In the genomic region with DNA sequence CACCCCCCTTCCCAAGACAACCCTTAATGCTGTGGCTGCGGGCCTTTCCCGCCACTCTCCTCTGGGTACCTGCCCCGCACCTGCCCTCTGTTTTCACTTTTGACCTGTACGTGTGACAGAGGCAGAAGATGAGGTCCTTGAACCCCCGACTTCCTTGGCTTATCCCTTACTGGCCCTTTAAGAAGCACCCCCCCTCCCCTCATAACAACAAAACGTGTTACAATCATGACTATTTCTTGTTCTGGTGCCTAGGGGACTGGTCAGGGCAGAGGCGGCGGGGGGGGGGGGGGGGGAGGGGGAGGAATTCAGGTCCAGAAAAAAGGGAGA, we compare ENCODE assay signal across 8 mouse cellular contexts. TPM values are rescaled to one million over a fixed set of nuclear protein-coding genes. Genes with fewer than 3 reads are reported as not detected.
DNase-seq lines count a peak whose midpoint lies in the region; ATAC-seq and TF ChIP-seq lines count a peak whose summit lies in the region.

No protein-coding gene starts in this region.

- no peaks in the 10 kb centered on the region for H3K9me3 ChIP-seq in MEL (replicated peaks; ENCODE audit: insufficient read depth, low read length)
- no peaks in the 10 kb centered on the region; the same call in 1 of the 2 replicates for H3K9me3 ChIP-seq in hindbrain, embryonic 10.5 days
- peaks cover 5% of the 10 kb centered on the region; the same call in 1 of the 2 replicates for H3K9me3 ChIP-seq in midbrain, embryonic 12.5 days

- 0% methylated on average over 8 of the region's 8 CpGs for WGBS in kidney, adult 2 months
- WGBS in hindbrain, embryonic 10.5 days, result 1% methylated on average over 7 of the region's 8 CpGs
- 1% methylated on average over 6 of the region's 8 CpGs for WGBS in midbrain, embryonic 12.5 days

- H3K4me1 ChIP-seq in kidney, adult 2 months (ENCODE audit: control insufficient read depth, insufficient read depth, low read length), result peaks cover 10% of the 10 kb centered on the region; the same call in 1 of the 2 replicates
- peaks cover 8 to 15% of the 10 kb centered on the region in 2 experiments for H3K4me1 ChIP-seq in MEL (ENCODE audit: control insufficient read depth in 1 of 2, insufficient read depth in 2 of 2, low read length in 2 of 2)
- peaks cover 78% of the 10 kb centered on the region for H3K4me1 ChIP-seq in hindbrain, embryonic 10.5 days (replicated peaks)
- peaks cover 57% of the 10 kb centered on the region for H3K4me1 ChIP-seq in midbrain, embryonic 12.5 days

- DNase-seq in kidney, adult 2 months, result no peak
- no peak for DNase-seq in kidney, postnatal 36 days
- peak; percentile 32 for DNase-seq in MEL (ENCODE audit: low read depth, low spot score)
- DNase-seq in hindbrain, embryonic 10.5 days (ENCODE audit: low spot score), result no peak
- DNase-seq in ovary, postnatal 14 days (ENCODE audit: low spot score), result no peak
- DNase-seq in layer of hippocampus, postnatal 10 days (ENCODE audit: low spot score in 2 of 2), result no peak
- no peak for DNase-seq in cerebellum, adult 18-20 months

- no peak for TF ChIP-seq EP300 in MEL (IDR thresholded peaks at IDR 0.05; ENCODE audit: low read depth in 1 of 2, low read length in 2 of 2)

- peak overlapping the region; percentile 83 for H3K4me3 ChIP-seq in kidney, adult 2 months (ENCODE audit: insufficient read depth, low read depth, low read length)
- H3K4me3 ChIP-seq in MEL (ENCODE audit: control insufficient read depth in 1 of 2, insufficient read depth in 1 of 2, low read depth in 2 of 2, low read length in 2 of 2), result peak overlapping the region; percentile 53 to 85
- peak overlapping the region; percentile 96 for H3K4me3 ChIP-seq in hindbrain, embryonic 10.5 days
- H3K4me3 ChIP-seq in midbrain, embryonic 12.5 days, result peak overlapping the region; percentile 97

- no peak overlapping the region for H3K9ac ChIP-seq in MEL (ENCODE audit: control insufficient read depth, low read depth, low read length, poor library complexity, severe bottlenecking)
- H3K9ac ChIP-seq in midbrain, embryonic 12.5 days (replicated peaks), result peak overlapping the region; percentile 95

- H3K79me2 ChIP-seq in MEL (ENCODE audit: control insufficient read depth, insufficient read depth, low read length, poor library complexity), result peaks cover 11% of the 10 kb centered on the region

- H3K27ac ChIP-seq in kidney, adult 2 months (ENCODE audit: insufficient read depth, low read depth, low read length), result peak overlapping the region; percentile 37
- no peak overlapping the region for H3K27ac ChIP-seq in MEL (ENCODE audit: control insufficient read depth, low read depth, low read length)
- H3K27ac ChIP-seq in hindbrain, embryonic 10.5 days, result peak overlapping the region; percentile 98
- H3K27ac ChIP-seq in midbrain, embryonic 12.5 days (replicated peaks), result peak overlapping the region; percentile 92; the same call in 1 of the 2 replicates

- TF ChIP-seq POLR2A in kidney, adult 2 months (IDR thresholded peaks at IDR 0.05; ENCODE audit: low read depth, low read length), result no peak
- no peak for TF ChIP-seq POLR2A in MEL (IDR thresholded peaks at IDR 0.05; ENCODE audit: control insufficient read depth in 1 of 2, insufficient read depth in 1 of 2, low read depth in 1 of 2, low read length in 2 of 2, poor library complexity in 1 of 2)

- peak overlapping the region; percentile 83 for H3K4me2 ChIP-seq in midbrain, embryonic 12.5 days (replicated peaks)

- no peak for TF ChIP-seq RAD21 in MEL (IDR thresholded peaks at IDR 0.05; ENCODE audit: low read depth, low read length)

- H3K36me3 ChIP-seq in kidney, adult 2 months (ENCODE audit: control insufficient read depth, insufficient read depth, low read length), result no peaks in the 10 kb centered on the region
- H3K36me3 ChIP-seq in MEL (ENCODE audit: control insufficient read depth in 1 of 2, insufficient read depth in 2 of 2, low read length in 2 of 2), result peaks cover 0 to 3% of the 10 kb centered on the region in 2 experiments; a peak in 2 of 4 replicates
- H3K36me3 ChIP-seq in hindbrain, embryonic 10.5 days, result peaks cover 44% of the 10 kb centered on the region
- peaks cover 36% of the 10 kb centered on the region for H3K36me3 ChIP-seq in midbrain, embryonic 12.5 days

- TF ChIP-seq CTCF in kidney, adult 2 months (conservative IDR thresholded peaks at IDR 0.05; ENCODE audit: insufficient read depth, insufficient read length, low read depth, low read length), result no peak
- no peak for TF ChIP-seq CTCF in MEL (IDR thresholded peaks at IDR 0.05 in 2 of 3, conservative IDR thresholded peaks at IDR 0.05 in 1 of 3; ENCODE audit: control insufficient read depth in 1 of 3, insufficient read depth in 1 of 3, low read depth in 2 of 3, low read length in 3 of 3, poor library complexity in 1 of 3, severe bottlenecking in 1 of 3)

- no peaks in the 10 kb centered on the region for H3K27me3 ChIP-seq in kidney, adult 2 months (replicated peaks; ENCODE audit: control insufficient read depth, insufficient read depth, low read length)
- no peaks in the 10 kb centered on the region for H3K27me3 ChIP-seq in MEL (ENCODE audit: control insufficient read depth in 1 of 2, insufficient read depth in 2 of 2, low read length in 2 of 2)
- peaks cover 33% of the 10 kb centered on the region for H3K27me3 ChIP-seq in hindbrain, embryonic 10.5 days (ENCODE audit: insufficient read depth, poor library complexity, severe bottlenecking)
- peaks cover 25% of the 10 kb centered on the region for H3K27me3 ChIP-seq in midbrain, embryonic 12.5 days

- ATAC-seq in midbrain, embryonic 12.5 days (ENCODE audit: low FRiP score, low read depth), result no peak

TF ChIP-seq in MEL, 35 proteins besides CTCF, POLR2A, EP300 and RAD21 (continues in another document):
- TF ChIP-seq RCOR1 (IDR thresholded peaks at IDR 0.05; ENCODE audit: low read depth, low read length) (no peak), MYC (IDR thresholded peaks at IDR 0.05; ENCODE audit: low read depth, low read length) (no peak), JUND (IDR thresholded peaks at IDR 0.05; ENCODE audit: low read depth, low read length) (no peak), MEF2A (IDR thresholded peaks at IDR 0.05; ENCODE audit: extremely low read depth, insufficient replicate concordance, low read depth, low read length, poor library complexity, severe bottlenecking) (no peak), MAX (IDR thresholded peaks at IDR 0.05; ENCODE audit: low read length) (no peak), ELF1 (IDR thresholded peaks at IDR 0.05; ENCODE audit: low read depth, low read length) (no peak), GATA1 (IDR thresholded peaks at IDR 0.05; ENCODE audit: low read depth, low read length) (no peak), HCFC1 (IDR thresholded peaks at IDR 0.05; ENCODE audit: low read depth, low read length) (no peak), MXI1 (IDR thresholded peaks at IDR 0.05; ENCODE audit: low read depth, low read length) (no peak), CHD1 (IDR thresholded peaks at IDR 0.05; ENCODE audit: low read depth, low read length) (no peak), MYB (IDR thresholded peaks at IDR 0.05; ENCODE audit: low read depth, low read length) (no peak), MAFK (IDR thresholded peaks at IDR 0.05; ENCODE audit: borderline replicate concordance, low read depth, low read length) (no peak)

RNA-seq across cellular contexts. Expression of gene Mllt6, which starts 1.1 kb away (rescaled TPM):
- 36.6 and 40.4 TPM in 2 replicates for polyA plus RNA-seq in kidney, adult 2 months (2012; rRNA removed)
- 15.1 and 17.2 TPM in 2 replicates for total RNA-seq in MEL (2012; rRNA removed)
- 10 to 100 TPM in 1 of 2 experiments, not detected in 1; 17.6 TPM for polyA plus RNA-seq in MEL (2012; ENCODE audit: insufficient read depth in 1 of 2, insufficient read length in 2 of 2, low read depth in 1 of 2, low replicate concordance in 2 of 2, missing spikeins in 1 of 2)
- polyA plus RNA-seq in hindbrain, embryonic 10.5 days (2016; fragmentation: Nextera tagmentation; extraction: Ambion mirVana), result 2.1 and 2.2 TPM in 2 replicates
- 3.0 and 3.2 TPM in 2 replicates for polyA plus RNA-seq in midbrain, embryonic 12.5 days (2016; fragmentation: Nextera tagmentation; extraction: Ambion mirVana)
- total RNA-seq in layer of hippocampus, postnatal 10 days (2021), result 10 to 100 TPM; 50.5 to 55.5 TPM

RNA-seq across cellular contexts. Expression of gene Cisd3, which starts 21.3 kb away (rescaled TPM):
- polyA plus RNA-seq in kidney, adult 2 months (2012; rRNA removed), result 139 and 149 TPM in 2 replicates
- total RNA-seq in MEL (2012; rRNA removed), result 1.5 and 1.7 TPM in 2 replicates
- polyA plus RNA-seq in MEL (2012; ENCODE audit: insufficient read depth in 1 of 2, insufficient read length in 2 of 2, low read depth in 1 of 2, low replicate concordance in 2 of 2, missing spikeins in 1 of 2), result 1 to 10 TPM in 1 of 2 experiments, not detected in 1; 6.1 TPM
- 18.3 and 24.0 TPM in 2 replicates for polyA plus RNA-seq in hindbrain, embryonic 10.5 days (2016; fragmentation: Nextera tagmentation; extraction: Ambion mirVana)
- polyA plus RNA-seq in midbrain, embryonic 12.5 days (2016; fragmentation: Nextera tagmentation; extraction: Ambion mirVana), result 12.4 and 13.5 TPM in 2 replicates
- total RNA-seq in layer of hippocampus, postnatal 10 days (2021), result 10 to 100 TPM; 34.3 to 40.1 TPM

RNA-seq across cellular contexts. Expression of gene Epop, which starts 34.8 kb away (rescaled TPM):
- 0.86 and 1.2 TPM in 2 replicates for polyA plus RNA-seq in kidney, adult 2 months (2012; rRNA removed)
- total RNA-seq in MEL (2012; rRNA removed), result not detected in 2 replicates
- polyA plus RNA-seq in MEL (2012; ENCODE audit: insufficient read depth in 1 of 2, insufficient read length in 2 of 2, low read depth in 1 of 2, low replicate concordance in 2 of 2, missing spikeins in 1 of 2), result not detected
- 13.4 and 14.3 TPM in 2 replicates for polyA plus RNA-seq in hindbrain, embryonic 10.5 days (2016; fragmentation: Nextera tagmentation; extraction: Ambion mirVana)
- 14.2 and 16.2 TPM in 2 replicates for polyA plus RNA-seq in midbrain, embryonic 12.5 days (2016; fragmentation: Nextera tagmentation; extraction: Ambion mirVana)
- total RNA-seq in layer of hippocampus, postnatal 10 days (2021), result 1 to 10 TPM; 7.4 to 9.8 TPM

RNA-seq across cellular contexts. Expression of gene Pcgf2, which starts 36.0 kb away (rescaled TPM):
- polyA plus RNA-seq in kidney, adult 2 months (2012; rRNA removed), result 53.9 and 56.5 TPM in 2 replicates
- total RNA-seq in MEL (2012; rRNA removed), result 12.3 and 20.0 TPM in 2 replicates
- 10 to 100 TPM in 1 of 2 experiments, not detected in 1; 38.7 TPM for polyA plus RNA-seq in MEL (2012; ENCODE audit: insufficient read depth in 1 of 2, insufficient read length in 2 of 2, low read depth in 1 of 2, low replicate concordance in 2 of 2, missing spikeins in 1 of 2)
- polyA plus RNA-seq in hindbrain, embryonic 10.5 days (2016; fragmentation: Nextera tagmentation; extraction: Ambion mirVana), result 15.6 and 17.0 TPM in 2 replicates
- polyA plus RNA-seq in midbrain, embryonic 12.5 days (2016; fragmentation: Nextera tagmentation; extraction: Ambion mirVana), result 16.5 and 20.0 TPM in 2 replicates
- total RNA-seq in layer of hippocampus, postnatal 10 days (2021), result 10 to 100 TPM; 51.0 to 52.0 TPM

RNA-seq across cellular contexts. Expression of gene Psmb3, which starts 38.9 kb away (rescaled TPM):
- polyA plus RNA-seq in kidney, adult 2 months (2012; rRNA removed), result 397 and 399 TPM in 2 replicates
- 914 and 1,101 TPM in 2 replicates for total RNA-seq in MEL (2012; rRNA removed)
- 100 to 1,000 TPM in 1 of 2 experiments, not detected in 1; 648 TPM for polyA plus RNA-seq in MEL (2012; ENCODE audit: insufficient read depth in 1 of 2, insufficient read length in 2 of 2, low read depth in 1 of 2, low replicate concordance in 2 of 2, missing spikeins in 1 of 2)
- polyA plus RNA-seq in hindbrain, embryonic 10.5 days (2016; fragmentation: Nextera tagmentation; extraction: Ambion mirVana), result 642 and 643 TPM in 2 replicates
- polyA plus RNA-seq in midbrain, embryonic 12.5 days (2016; fragmentation: Nextera tagmentation; extraction: Ambion mirVana), result 450 and 456 TPM in 2 replicates
- 100 to 1,000 TPM; 146 to 170 TPM for total RNA-seq in layer of hippocampus, postnatal 10 days (2021)
